Mouse (Mus musculus): ENCODE data around the gene Znhit1. TPM values are rescaled to one million over a fixed set of nuclear protein-coding genes. Genes with fewer than 3 reads are reported as not detected.

Gene Znhit1
- polyA plus RNA-seq (2014; fragmentation: Nextera tagmentation; extraction: Ambion mirVana): 103 and 106 TPM in 2 replicates

GRCm38 (mm10) chr5:136987934-136988271 is at the start of gene Znhit1:
Gene Znhit1 (minus strand): TSS chr5:136988021.
- Histone ChIP-seq H3K4me3 (ENCODE audit: low read depth, low read length) (peak within 1 kb of the TSS; percentile 57), H3K9ac (ENCODE audit: low read length) (peak within 1 kb of the TSS; percentile 86), H3K4me2 (ENCODE audit: low read depth) (peak within 1 kb of the TSS; percentile 74), H3K4me1 (ENCODE audit: control insufficient read depth, insufficient read depth, low read length) (peaks cover 12% of the 10 kb centered on the region; the same call in 1 of the 2 replicates), H3K27me3 (ENCODE audit: control insufficient read depth, insufficient read depth, low read length) (no peaks in the 10 kb centered on the region), H3K9me3 (ENCODE audit: control insufficient read depth, low read length) (no peaks in the 10 kb centered on the region), H3K36me3 (ENCODE audit: control insufficient read depth, insufficient read depth, low read length) (peaks cover 13% of the 10 kb centered on the region), H3K27ac (ENCODE audit: low read depth, low read length) (peak within 1 kb of the TSS; percentile 93)
- 6% methylated on average over 12 of the region's 12 CpGs for WGBS
- DNase-seq (ENCODE audit: low spot score) (no peak), ATAC-seq (ENCODE audit: insufficient read depth, low FRiP score, low TSS enrichment) (no peak)

DNA sequence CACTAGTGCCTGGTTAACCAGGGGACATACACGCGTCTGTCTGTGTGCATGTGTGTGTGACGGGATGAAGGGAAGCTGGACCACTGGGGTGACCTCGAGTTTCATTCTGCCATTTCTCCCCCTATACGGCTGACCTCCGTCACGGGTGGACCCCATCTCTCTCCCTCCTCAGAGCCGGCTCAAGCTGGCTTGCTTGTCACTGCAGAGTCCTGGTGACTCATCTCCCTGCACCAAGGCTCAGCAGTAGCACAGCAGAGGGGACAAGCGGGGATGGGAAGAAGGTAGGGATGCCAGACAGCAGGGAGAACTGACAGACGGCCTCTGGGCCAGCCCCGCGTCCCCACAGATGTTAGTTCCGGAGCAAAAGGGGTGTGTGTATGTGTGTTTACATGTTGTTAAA is 48.4 kb upstream of the Znhit1 start:
- H3K9ac ChIP-seq (ENCODE audit: low read length): no peak overlapping the region
- WGBS: 87% methylated on average over 13 of the region's 13 CpGs
- peaks cover 6% of the 10 kb centered on the region for H3K36me3 ChIP-seq (ENCODE audit: control insufficient read depth, insufficient read depth, low read length)
- no peaks in the 10 kb centered on the region for H3K9me3 ChIP-seq (ENCODE audit: control insufficient read depth, low read length)
- H3K4me3 ChIP-seq (ENCODE audit: low read depth, low read length): no peak overlapping the region
- H3K4me2 ChIP-seq (ENCODE audit: low read depth): no peak overlapping the region
- no peak overlapping the region for H3K27ac ChIP-seq (ENCODE audit: low read depth, low read length)
- ATAC-seq (ENCODE audit: insufficient read depth, low FRiP score, low TSS enrichment) (no peak), DNase-seq (ENCODE audit: low spot score) (no peak)
- H3K27me3 ChIP-seq (ENCODE audit: control insufficient read depth, insufficient read depth, low read length): peaks cover 13% of the 10 kb centered on the region
- H3K4me1 ChIP-seq (ENCODE audit: control insufficient read depth, insufficient read depth, low read length): peaks cover 11% of the 10 kb centered on the region

DNA sequence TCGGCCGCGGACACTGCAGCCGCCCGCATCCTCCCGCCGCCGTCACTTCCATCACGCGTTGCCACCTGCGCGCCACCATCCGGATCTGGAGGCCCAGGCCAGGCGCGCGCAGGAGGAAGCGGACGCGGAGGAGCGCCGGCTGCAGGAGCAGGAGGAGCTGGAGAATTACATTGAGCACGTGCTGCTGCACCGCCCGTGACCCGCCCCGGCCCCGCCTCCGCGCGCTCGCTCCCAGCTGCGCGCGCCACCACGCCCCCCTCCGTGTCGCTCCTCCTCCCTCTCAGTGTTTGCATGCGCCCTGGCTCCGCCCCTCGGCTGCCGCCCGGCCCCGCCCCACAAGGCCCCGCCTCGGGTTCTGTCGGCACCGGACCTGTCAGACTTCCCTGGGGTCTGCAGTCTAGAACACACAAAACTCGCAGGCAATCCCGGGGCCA is 44.8 kb upstream of the Znhit1 start:
- H3K36me3 ChIP-seq (ENCODE audit: control insufficient read depth, insufficient read depth, low read length): no peaks in the 10 kb centered on the region
- H3K9ac ChIP-seq (ENCODE audit: low read length): no peak overlapping the region; the same call in 1 of the 2 replicates
- no peaks in the 10 kb centered on the region for H3K9me3 ChIP-seq (ENCODE audit: control insufficient read depth, low read length)
- no peak overlapping the region for H3K27ac ChIP-seq (ENCODE audit: low read depth, low read length)
- H3K4me2 ChIP-seq (ENCODE audit: low read depth): peak overlapping the region; percentile 90
- peaks cover 16% of the 10 kb centered on the region for H3K4me1 ChIP-seq (ENCODE audit: control insufficient read depth, insufficient read depth, low read length)
- peaks cover 44% of the 10 kb centered on the region for H3K27me3 ChIP-seq (ENCODE audit: control insufficient read depth, insufficient read depth, low read length)
- peak overlapping the region; percentile 33 for H3K4me3 ChIP-seq (ENCODE audit: low read depth, low read length)
- WGBS: 0% methylated on average over 42 of the region's 49 CpGs
- peak; percentile 91 for DNase-seq (ENCODE audit: low spot score)
- peak; percentile 65 for ATAC-seq (ENCODE audit: insufficient read depth, low FRiP score, low TSS enrichment)

DNA sequence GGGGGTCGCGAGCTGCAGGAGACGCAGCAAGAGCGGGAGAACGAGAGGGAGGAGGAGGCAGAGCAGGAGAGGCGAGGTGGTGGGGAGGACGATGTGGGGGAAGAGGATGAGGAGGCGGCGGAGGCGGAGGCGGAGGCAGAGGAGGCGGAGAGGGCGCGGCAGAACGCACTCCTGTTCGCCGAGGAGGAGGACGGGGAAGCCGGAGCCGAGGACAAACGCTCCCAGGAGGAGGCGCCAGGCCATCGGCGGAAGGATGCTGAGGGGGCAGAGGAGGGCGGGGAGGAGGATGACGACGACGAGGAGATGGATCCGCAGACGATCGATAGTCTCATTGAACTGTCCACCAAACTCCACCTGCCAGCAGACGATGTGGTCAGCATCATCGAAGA is 44.2 kb upstream of the Znhit1 start:
- peak; percentile 7; the same call in 1 of the 2 replicates for ATAC-seq (ENCODE audit: insufficient read depth, low FRiP score, low TSS enrichment)
- Histone ChIP-seq H3K4me3 (ENCODE audit: low read depth, low read length) (peak overlapping the region; percentile 33), H3K36me3 (ENCODE audit: control insufficient read depth, insufficient read depth, low read length) (no peaks in the 10 kb centered on the region), H3K27ac (ENCODE audit: low read depth, low read length) (no peak overlapping the region), H3K4me1 (ENCODE audit: control insufficient read depth, insufficient read depth, low read length) (peaks cover 16% of the 10 kb centered on the region), H3K9me3 (ENCODE audit: control insufficient read depth, low read length) (no peaks in the 10 kb centered on the region), H3K27me3 (ENCODE audit: control insufficient read depth, insufficient read depth, low read length) (peaks cover 48% of the 10 kb centered on the region), H3K4me2 (ENCODE audit: low read depth) (peak overlapping the region; percentile 90), H3K9ac (ENCODE audit: low read length) (peak overlapping the region; percentile 22; the same call in 1 of the 2 replicates)
- WGBS: under 1% methylated on average over 31 of the region's 33 CpGs
- no peak for DNase-seq (ENCODE audit: low spot score)

GRCm38 (mm10) chr5:137031076-137032032 is 43.5 kb upstream of the Znhit1 start:
- Histone ChIP-seq H3K36me3 (ENCODE audit: control insufficient read depth, insufficient read depth, low read length) (no peaks in the 10 kb centered on the region), H3K27me3 (ENCODE audit: control insufficient read depth, insufficient read depth, low read length) (peaks cover 54% of the 10 kb centered on the region), H3K4me3 (ENCODE audit: low read depth, low read length) (peak overlapping the region; percentile 33), H3K27ac (ENCODE audit: low read depth, low read length) (no peak overlapping the region), H3K9ac (ENCODE audit: low read length) (peak overlapping the region; percentile 22; the same call in 1 of the 2 replicates), H3K4me1 (ENCODE audit: control insufficient read depth, insufficient read depth, low read length) (peaks cover 16% of the 10 kb centered on the region), H3K9me3 (ENCODE audit: control insufficient read depth, low read length) (no peaks in the 10 kb centered on the region), H3K4me2 (ENCODE audit: low read depth) (peak overlapping the region; percentile 90)
- under 1% methylated on average over 78 of the region's 78 CpGs for WGBS
- DNase-seq (ENCODE audit: low spot score) (no peak), ATAC-seq (ENCODE audit: insufficient read depth, low FRiP score, low TSS enrichment) (no peak)

DNA sequence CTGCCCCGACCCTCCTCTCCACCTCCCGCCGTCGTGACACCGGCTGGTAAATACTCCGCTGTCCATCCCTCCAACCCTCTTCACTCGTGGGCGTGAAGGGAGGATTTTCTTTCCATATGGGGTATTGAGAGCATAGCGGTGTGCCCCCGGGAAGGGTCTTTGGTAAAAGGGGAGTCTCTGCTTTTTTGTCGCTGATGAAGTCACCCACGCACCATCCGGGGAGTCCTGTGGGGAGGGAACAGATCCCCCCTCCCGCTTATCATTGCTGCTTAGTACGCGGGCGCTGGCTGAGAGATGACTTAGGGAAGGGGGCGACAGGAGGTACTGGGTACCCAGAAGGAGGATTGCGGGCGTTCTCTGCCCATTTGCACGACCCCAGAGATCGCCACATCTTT is 42.6 kb upstream of the Znhit1 start:
- Histone ChIP-seq H3K4me2 (ENCODE audit: low read depth) (peak overlapping the region; percentile 52), H3K4me3 (ENCODE audit: low read depth, low read length) (peak overlapping the region; percentile 19; the same call in 1 of the 2 replicates), H3K9ac (ENCODE audit: low read length) (no peak overlapping the region; the same call in 1 of the 2 replicates), H3K36me3 (ENCODE audit: control insufficient read depth, insufficient read depth, low read length) (no peaks in the 10 kb centered on the region), H3K4me1 (ENCODE audit: control insufficient read depth, insufficient read depth, low read length) (peaks cover 16% of the 10 kb centered on the region), H3K9me3 (ENCODE audit: control insufficient read depth, low read length) (no peaks in the 10 kb centered on the region), H3K27me3 (ENCODE audit: control insufficient read depth, insufficient read depth, low read length) (peaks cover 62% of the 10 kb centered on the region), H3K27ac (ENCODE audit: low read depth, low read length) (no peak overlapping the region)
- ATAC-seq (ENCODE audit: insufficient read depth, low FRiP score, low TSS enrichment) (no peak), DNase-seq (ENCODE audit: low spot score) (no peak)
- WGBS: 12% methylated on average over 22 of the region's 22 CpGs

- no peaks in the 10 kb centered on the region for H3K36me3 ChIP-seq (ENCODE audit: control insufficient read depth, insufficient read depth, low read length)
- no peak overlapping the region for H3K27ac ChIP-seq (ENCODE audit: low read depth, low read length)
- WGBS: under 1% methylated on average over 51 of the region's 52 CpGs
- H3K4me3 ChIP-seq (ENCODE audit: low read depth, low read length): peak overlapping the region; percentile 19
- DNase-seq (ENCODE audit: low spot score): peak; percentile 97
- peaks cover 68% of the 10 kb centered on the region for H3K27me3 ChIP-seq (ENCODE audit: control insufficient read depth, insufficient read depth, low read length)
- peak; percentile 76 for ATAC-seq (ENCODE audit: insufficient read depth, low FRiP score, low TSS enrichment)
- no peak overlapping the region for H3K9ac ChIP-seq (ENCODE audit: low read length)
- peaks cover 16% of the 10 kb centered on the region for H3K4me1 ChIP-seq (ENCODE audit: control insufficient read depth, insufficient read depth, low read length)
- peak overlapping the region; percentile 52 for H3K4me2 ChIP-seq (ENCODE audit: low read depth)
- H3K9me3 ChIP-seq (ENCODE audit: control insufficient read depth, low read length): no peaks in the 10 kb centered on the region
Observed at GRCm38 (mm10) chr5:137029643-137030415, 42.0 kb upstream of the Znhit1 start.

- no peak for DNase-seq (ENCODE audit: low spot score)
- Histone ChIP-seq H3K27me3 (ENCODE audit: control insufficient read depth, insufficient read depth, low read length) (peaks cover 74% of the 10 kb centered on the region), H3K36me3 (ENCODE audit: control insufficient read depth, insufficient read depth, low read length) (no peaks in the 10 kb centered on the region), H3K9ac (ENCODE audit: low read length) (no peak overlapping the region), H3K27ac (ENCODE audit: low read depth, low read length) (no peak overlapping the region), H3K4me1 (ENCODE audit: control insufficient read depth, insufficient read depth, low read length) (peaks cover 16% of the 10 kb centered on the region), H3K9me3 (ENCODE audit: control insufficient read depth, low read length) (no peaks in the 10 kb centered on the region), H3K4me3 (ENCODE audit: low read depth, low read length) (0 out of 2 replicates have a peak overlapping the region, but pooled peaks have one; percentile 19), H3K4me2 (ENCODE audit: low read depth) (peak overlapping the region; percentile 52; the same call in 1 of the 2 replicates)
- no peak for ATAC-seq (ENCODE audit: insufficient read depth, low FRiP score, low TSS enrichment)
- WGBS: 2% methylated on average over 8 of the region's 8 CpGs
Observed at GRCm38 (mm10) chr5:137029273-137029585, 41.4 kb upstream of the Znhit1 start.
